Mouse (Mus musculus) spleen, adult 12 weeks (tissue): ENCODE measurements around the gene Igfbp1.
"Not testable (repeated sequence)": the region's sequence is repeated elsewhere in the genome, so short reads cannot be mapped to it uniquely, and the experiment has no call there.

Source experiments
- DNase-seq: peaks from one replicate; pipeline ENCODE4 v3.0.0; 2022; ENCODE audit warnings: low spot score

The Igfbp1 gene

GRCm38 (mm10) chr11:7195312-7195685 is 2.3 kb upstream of the Igfbp1 start:
- DNase-seq, result no peak

DNA sequence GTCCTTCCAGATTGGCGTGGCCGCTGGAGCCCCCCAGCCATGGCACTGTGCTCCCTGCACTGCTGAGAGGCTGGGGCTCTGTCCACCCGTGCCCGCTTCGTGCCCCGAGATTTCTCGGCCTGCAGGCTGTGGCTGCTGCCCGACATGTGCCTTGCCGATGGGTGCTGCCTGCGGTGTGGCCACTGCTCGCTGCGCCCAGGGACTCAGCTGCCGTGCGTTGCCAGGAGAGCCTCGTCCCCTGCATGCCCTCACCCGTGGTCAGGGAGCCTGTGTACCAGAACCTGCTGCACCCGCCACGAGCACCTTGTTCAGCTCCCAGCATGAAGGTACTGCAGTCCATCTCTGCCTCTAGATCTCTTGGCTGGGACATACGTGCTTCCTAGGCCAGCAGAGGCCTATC is 424 bp downstream of the Igfbp1 start:
- no peak for DNase-seq

DNA sequence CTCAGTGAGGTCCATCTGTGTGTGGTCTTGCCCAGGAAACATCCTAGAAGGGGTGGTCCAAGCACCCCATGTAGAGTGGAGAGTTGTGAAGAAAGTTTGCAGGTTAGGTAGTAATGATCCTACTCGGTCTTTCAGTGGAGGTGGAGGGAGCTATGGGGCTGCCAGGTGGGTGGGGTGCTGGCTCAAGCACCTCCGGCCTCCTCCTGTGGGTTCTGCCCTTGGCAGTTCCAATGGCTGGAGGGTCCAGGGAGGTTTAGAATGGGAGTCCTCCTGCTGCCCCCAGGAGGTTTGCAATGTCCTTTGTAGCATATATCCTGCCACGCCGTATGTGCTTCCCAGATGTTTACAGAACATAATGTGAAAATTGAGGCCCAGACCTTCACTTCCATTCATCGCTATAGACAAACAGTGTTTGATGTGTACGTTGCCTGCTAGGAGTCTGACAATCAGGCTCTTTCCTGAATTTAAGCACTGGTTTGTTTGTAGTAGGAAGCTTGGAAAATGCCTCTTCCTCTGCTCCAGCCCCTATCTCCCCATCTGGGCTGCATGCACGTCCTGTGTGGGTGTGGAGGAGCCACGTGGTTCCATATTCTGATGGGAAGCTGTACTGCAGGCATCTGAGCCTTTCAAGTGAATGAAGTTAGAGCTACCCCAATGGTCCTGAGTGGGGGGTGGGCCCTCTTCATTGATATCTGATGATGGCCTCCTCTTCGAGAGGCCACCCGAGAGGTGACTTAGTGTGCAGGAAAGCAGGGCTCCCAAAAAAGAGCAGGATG is 1.1 kb downstream of the Igfbp1 start:
- DNase-seq, result no peak

DNA sequence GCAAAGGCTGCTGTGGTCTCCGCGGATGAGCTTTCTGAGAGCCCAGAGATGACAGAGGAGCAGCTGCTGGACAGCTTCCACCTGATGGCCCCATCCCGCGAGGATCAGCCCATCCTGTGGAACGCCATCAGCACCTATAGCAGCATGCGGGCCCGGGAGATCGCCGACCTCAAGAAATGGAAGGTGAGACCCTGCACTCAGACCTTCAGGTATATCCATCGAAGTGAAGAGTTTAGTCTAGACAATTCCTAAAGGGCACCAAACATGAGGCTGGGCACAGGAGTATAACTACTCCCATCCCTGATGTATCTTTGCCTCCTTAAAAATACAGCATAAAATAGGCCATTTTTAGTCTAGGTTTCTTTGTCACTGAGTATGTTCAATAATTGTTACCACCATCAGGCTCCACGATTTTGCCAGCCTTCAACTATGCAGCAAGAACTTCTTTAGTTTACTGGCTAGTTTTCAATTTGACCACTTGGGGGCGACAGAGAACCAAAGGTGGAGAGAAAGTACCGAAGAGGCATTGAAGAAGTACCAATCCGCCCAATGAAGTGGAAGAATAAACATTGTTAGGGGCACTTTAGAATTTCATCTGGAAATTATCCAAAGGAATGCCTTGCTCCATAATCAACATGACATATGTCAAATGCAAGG is 2.3 kb downstream of the Igfbp1 start:
- DNase-seq, result no peak

- no peak for DNase-seq
Measured at GRCm38 (mm10) chr11:7200393-7200783, 2.8 kb downstream of the Igfbp1 start.

GRCm38 (mm10) chr11:7202206-7202605 is 4.6 kb downstream of the Igfbp1 start:
- DNase-seq, result no peak

DNA sequence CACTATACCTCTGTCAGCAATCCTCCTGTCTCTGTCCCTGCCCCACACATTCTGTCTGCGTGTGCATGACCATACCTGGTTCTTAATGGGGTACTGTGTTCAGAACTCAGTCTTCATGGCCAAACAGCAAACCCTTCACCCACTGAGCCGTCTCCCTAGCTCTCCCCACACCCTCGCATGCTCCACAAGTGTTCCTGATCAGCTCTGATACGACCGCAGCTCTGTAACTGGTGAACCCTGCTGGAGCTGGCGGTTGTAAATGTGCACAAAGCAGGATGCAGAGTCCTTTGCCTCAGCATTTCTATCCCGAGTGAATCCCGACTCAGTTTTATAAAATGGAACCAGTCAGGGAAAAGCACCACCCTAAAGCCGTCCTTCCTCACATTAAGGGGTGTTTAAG is 6.3 kb downstream of the Igfbp1 start:
- DNase-seq, result no peak

DNA sequence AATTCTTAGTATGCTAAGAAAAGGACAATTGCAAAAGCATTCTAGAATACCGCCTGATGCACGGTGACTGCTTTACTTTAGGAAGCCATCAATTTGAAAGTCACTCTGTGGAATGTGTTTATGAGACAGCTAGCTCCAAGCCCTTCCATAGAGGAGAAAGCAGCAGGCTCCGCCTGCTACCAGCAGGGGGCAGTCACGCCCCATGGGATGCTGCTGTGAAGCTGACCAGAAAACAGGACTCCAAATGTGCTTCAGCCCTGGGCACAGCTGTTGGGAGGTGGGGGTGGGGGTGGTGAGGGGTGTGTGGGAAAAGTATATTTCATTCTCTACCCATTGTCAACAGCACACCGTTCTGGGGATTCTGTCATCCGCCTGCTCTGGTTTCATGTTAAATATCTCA is 12.8 kb downstream of the Igfbp1 start:
- no peak for DNase-seq

GRCm38 (mm10) chr11:7211211-7211610 is 13.6 kb downstream of the Igfbp1 start:
- DNase-seq, result no peak

DNA sequence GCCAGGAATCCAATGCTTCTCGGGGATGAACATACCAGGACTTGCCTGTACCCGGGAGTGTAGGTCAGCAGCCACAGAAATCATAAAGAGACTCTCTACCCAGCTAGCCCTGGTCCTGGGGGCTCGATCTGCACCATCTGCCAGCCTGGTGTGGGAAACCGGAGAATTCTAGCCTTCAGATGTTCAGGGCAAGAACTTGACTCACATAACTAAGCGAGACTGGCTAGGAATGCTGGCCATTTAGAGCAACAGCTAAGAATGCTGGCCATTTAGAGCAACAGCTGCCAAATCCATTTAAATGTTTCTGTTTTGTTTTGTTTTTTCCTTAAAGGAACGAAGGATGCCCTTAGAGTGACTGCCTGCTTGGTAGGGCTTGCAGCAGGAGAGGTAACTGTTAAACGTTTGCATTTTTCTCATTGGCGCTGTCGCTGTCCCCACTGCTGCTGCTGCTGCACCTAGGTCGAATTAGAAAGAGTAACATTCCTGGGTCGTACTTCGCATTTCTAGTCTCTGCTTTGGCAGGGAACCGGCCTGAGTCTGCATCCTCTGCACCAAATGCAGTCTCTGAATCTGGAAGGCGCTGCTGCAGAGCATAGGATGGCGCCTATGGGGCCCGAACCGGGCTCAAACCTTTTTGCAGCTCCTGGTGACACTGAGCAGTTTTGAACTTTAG is 14.7 kb downstream of the Igfbp1 start:
- no peak for DNase-seq

GRCm38 (mm10) chr11:7213161-7213500 is 15.5 kb downstream of the Igfbp1 start:
- no peak for DNase-seq

GRCm38 (mm10) chr11:7213501-7214341 is 16.1 kb downstream of the Igfbp1 start, which contains the start of gene Igfbp3:
Gene Igfbp3, minus strand, starts transcription at chr11:7213923.
- no peak for DNase-seq

- no peak for DNase-seq
Measured at GRCm38 (mm10) chr11:7214342-7214660, 16.7 kb downstream of the Igfbp1 start.

DNA sequence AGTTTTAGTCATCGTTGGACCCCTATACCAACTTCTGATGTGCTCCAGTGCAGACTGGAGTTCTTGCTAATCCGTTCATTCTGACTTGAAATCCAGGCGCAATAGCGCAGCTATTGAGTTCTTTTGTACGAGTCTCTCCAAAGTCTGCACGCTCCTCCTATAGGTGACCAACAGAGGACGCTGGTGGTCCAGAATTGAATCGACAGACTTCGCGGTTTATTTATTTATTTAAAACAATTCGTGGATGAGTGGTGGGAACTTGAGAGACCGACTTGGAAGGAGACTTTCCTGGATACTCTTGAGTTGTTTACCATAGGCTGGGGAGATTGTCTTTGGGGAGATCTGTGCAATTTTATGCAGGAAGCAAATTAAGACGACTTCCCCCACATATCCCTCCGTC is 17.2 kb downstream of the Igfbp1 start:
- no peak for DNase-seq

- no peak for DNase-seq
Measured at GRCm38 (mm10) chr11:7215703-7216102, 18.1 kb downstream of the Igfbp1 start.

- not testable (repeated sequence) for DNase-seq
Measured at GRCm38 (mm10) chr11:7221826-7222225, 24.2 kb downstream of the Igfbp1 start.

- no peak for DNase-seq
Measured at GRCm38 (mm10) chr11:7226200-7226599, 28.6 kb downstream of the Igfbp1 start.

- no peak for DNase-seq
Measured at GRCm38 (mm10) chr11:7226810-7227550, 29.4 kb downstream of the Igfbp1 start.

GRCm38 (mm10) chr11:7228107-7228506 is 30.5 kb downstream of the Igfbp1 start:
- DNase-seq, result no peak

DNA sequence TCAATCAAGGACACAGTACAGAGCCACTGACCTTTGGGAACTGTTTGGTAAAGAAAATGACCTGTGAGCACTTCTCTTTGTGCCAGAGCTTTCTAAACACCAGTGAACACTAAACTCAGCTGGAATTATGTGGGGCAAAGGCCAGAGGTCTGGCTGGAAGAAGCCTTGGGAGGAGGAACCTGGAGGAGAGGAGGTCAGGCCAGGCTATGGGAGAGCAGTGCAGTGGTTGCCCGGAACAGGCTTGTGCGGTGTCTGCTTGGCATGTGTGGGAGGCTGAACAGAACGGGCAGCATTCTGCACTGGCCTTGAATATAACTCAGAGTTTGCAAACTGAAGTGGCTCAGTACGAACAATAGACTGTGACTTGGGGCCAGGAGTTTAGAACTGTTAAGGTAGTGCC is 32.4 kb downstream of the Igfbp1 start:
- DNase-seq, result no peak

DNA sequence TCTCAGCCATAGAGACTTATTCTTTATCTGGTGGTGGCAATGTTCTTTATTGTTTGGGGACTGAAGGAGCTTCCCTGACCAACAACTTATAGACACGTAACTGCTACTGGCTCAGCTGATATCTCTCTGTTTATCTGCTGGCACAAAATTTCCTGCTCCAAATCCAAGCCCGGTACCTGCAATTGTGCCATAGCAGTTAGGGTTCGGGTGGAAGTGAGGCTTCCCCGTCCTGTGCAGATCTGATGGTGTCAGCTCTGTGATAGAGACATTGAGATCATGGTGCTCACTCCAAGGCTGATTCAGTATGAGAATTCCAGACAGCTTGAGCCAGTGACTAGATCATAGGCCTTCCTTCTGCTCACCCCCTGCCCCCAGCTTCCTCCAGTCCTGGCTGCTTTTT is 34.4 kb downstream of the Igfbp1 start:
- no peak for DNase-seq

DNA sequence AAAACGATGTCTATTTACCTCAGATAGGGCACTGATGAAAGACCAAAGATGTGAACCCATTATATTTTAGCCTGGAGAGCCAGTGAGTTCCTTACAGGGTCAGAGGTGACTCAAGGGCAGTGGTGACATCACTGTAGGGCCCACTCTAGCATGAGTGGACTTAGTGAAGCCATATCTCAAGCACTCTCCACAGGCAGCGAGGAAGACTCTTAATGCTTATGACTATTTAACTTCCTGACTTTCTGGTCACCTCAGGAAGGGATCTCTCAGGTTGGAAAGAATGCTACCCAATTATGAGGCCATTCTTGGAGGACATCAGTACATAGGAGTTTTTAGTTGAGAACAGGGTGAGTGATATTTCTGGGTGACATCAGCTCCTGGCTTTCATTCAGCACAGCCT is 35.8 kb downstream of the Igfbp1 start:
- no peak for DNase-seq
